Mouse (Mus musculus): ENCODE results near the gene Cep131. TPM values are rescaled to one million over a fixed set of nuclear protein-coding genes. Genes with fewer than 3 reads are reported as not detected.
A peak's percentile ranks its signal among the peaks of the same experiment; 100 is the strongest.

The Cep131 gene
- polyA plus RNA-seq, 1 experiment from 2014 or later = 20.4 TPM

- peak; percentile 67; the same call in 1 of the 2 replicates for ATAC-seq (ENCODE audit: low read depth)
- no peaks in the 10 kb centered on the region for H3K36me3 ChIP-seq (ENCODE audit: control insufficient read depth, insufficient read depth, low read length)
- H3K4me3 ChIP-seq (ENCODE audit: low read depth, low read length) = no peak overlapping the region
- WGBS = 33% methylated on average over 12 of the region's 12 CpGs
- H3K9ac ChIP-seq (replicated peaks; ENCODE audit: low read depth, low read length) = no peak overlapping the region; the same call in 1 of the 2 replicates
- no peaks in the 10 kb centered on the region for H3K9me3 ChIP-seq (ENCODE audit: control insufficient read depth, low read length)
- H3K4me1 ChIP-seq (ENCODE audit: control insufficient read depth, insufficient read depth, low read length) = peaks cover 11% of the 10 kb centered on the region
- peak overlapping the region; percentile 74 for H3K27ac ChIP-seq (ENCODE audit: low read depth, low read length)
- no peaks in the 10 kb centered on the region for H3K27me3 ChIP-seq (ENCODE audit: control insufficient read depth, insufficient read depth, low read length)
- no peak overlapping the region for H3K4me2 ChIP-seq (ENCODE audit: low read depth, low read length)
These were observed 63.8 kb downstream of the Cep131 start for GRCm38 (mm10) chr11:120022841-120023240.

GRCm38 (mm10) chr11:120022216-120022615 lies 64.4 kb downstream of the Cep131 start:
- H3K9ac ChIP-seq (replicated peaks; ENCODE audit: low read depth, low read length) = no peak overlapping the region
- 51% methylated on average over 8 of the region's 8 CpGs for WGBS
- no peaks in the 10 kb centered on the region for H3K27me3 ChIP-seq (ENCODE audit: control insufficient read depth, insufficient read depth, low read length)
- no peaks in the 10 kb centered on the region for H3K9me3 ChIP-seq (ENCODE audit: control insufficient read depth, low read length)
- peaks cover 11% of the 10 kb centered on the region for H3K4me1 ChIP-seq (ENCODE audit: control insufficient read depth, insufficient read depth, low read length)
- H3K27ac ChIP-seq (ENCODE audit: low read depth, low read length) = peak overlapping the region; percentile 74
- H3K4me2 ChIP-seq (ENCODE audit: low read depth, low read length) = no peak overlapping the region
- H3K36me3 ChIP-seq (ENCODE audit: control insufficient read depth, insufficient read depth, low read length) = no peaks in the 10 kb centered on the region
- no peak overlapping the region for H3K4me3 ChIP-seq (ENCODE audit: low read depth, low read length)
- no peak for ATAC-seq (ENCODE audit: low read depth)

- H3K9ac ChIP-seq (replicated peaks; ENCODE audit: low read depth, low read length) = no peak overlapping the region
- no peak overlapping the region for H3K27ac ChIP-seq (ENCODE audit: low read depth, low read length)
- H3K4me1 ChIP-seq (ENCODE audit: control insufficient read depth, insufficient read depth, low read length) = peaks cover 11% of the 10 kb centered on the region
- H3K27me3 ChIP-seq (ENCODE audit: control insufficient read depth, insufficient read depth, low read length) = no peaks in the 10 kb centered on the region
- no peak overlapping the region for H3K4me3 ChIP-seq (ENCODE audit: low read depth, low read length)
- H3K9me3 ChIP-seq (ENCODE audit: control insufficient read depth, low read length) = no peaks in the 10 kb centered on the region
- no peak for ATAC-seq (ENCODE audit: low read depth)
- 93% methylated on average over 16 of the region's 16 CpGs for WGBS
- H3K36me3 ChIP-seq (ENCODE audit: control insufficient read depth, insufficient read depth, low read length) = no peaks in the 10 kb centered on the region
- no peak overlapping the region for H3K4me2 ChIP-seq (ENCODE audit: low read depth, low read length)
These were observed 65.3 kb downstream of the Cep131 start for GRCm38 (mm10) chr11:120021367-120021766.

- Histone ChIP-seq H3K4me3 (ENCODE audit: low read depth, low read length) (0 out of 2 replicates have a peak overlapping the region, but pooled peaks have one; percentile 4), H3K27me3 (ENCODE audit: control insufficient read depth, insufficient read depth, low read length) (no peaks in the 10 kb centered on the region), H3K4me2 (ENCODE audit: low read depth, low read length) (no peak overlapping the region), H3K36me3 (ENCODE audit: control insufficient read depth, insufficient read depth, low read length) (peaks cover under 1% of the 10 kb centered on the region; the same call in 1 of the 2 replicates), H3K9ac (replicated peaks; ENCODE audit: low read depth, low read length) (no peak overlapping the region; the same call in 1 of the 2 replicates), H3K9me3 (ENCODE audit: control insufficient read depth, low read length) (no peaks in the 10 kb centered on the region), H3K27ac (ENCODE audit: low read depth, low read length) (no peak overlapping the region), H3K4me1 (ENCODE audit: control insufficient read depth, insufficient read depth, low read length) (peaks cover 11% of the 10 kb centered on the region)
- ATAC-seq (ENCODE audit: low read depth) = no peak
- 46% methylated on average over 23 of the region's 23 CpGs for WGBS
These were observed 66.8 kb downstream of the Cep131 start for GRCm38 (mm10) chr11:120019542-120020440.

GRCm38 (mm10) chr11:120017011-120017410 lies 69.6 kb downstream of the Cep131 start:
- no peak overlapping the region for H3K27ac ChIP-seq (ENCODE audit: low read depth, low read length)
- H3K4me2 ChIP-seq (ENCODE audit: low read depth, low read length) = no peak overlapping the region
- 79% methylated on average over 8 of the region's 8 CpGs for WGBS
- peaks cover 10% of the 10 kb centered on the region; the same call in 1 of the 2 replicates for H3K36me3 ChIP-seq (ENCODE audit: control insufficient read depth, insufficient read depth, low read length)
- no peak overlapping the region for H3K9ac ChIP-seq (replicated peaks; ENCODE audit: low read depth, low read length)
- no peaks in the 10 kb centered on the region for H3K9me3 ChIP-seq (ENCODE audit: control insufficient read depth, low read length)
- ATAC-seq (ENCODE audit: low read depth) = no peak
- H3K4me3 ChIP-seq (ENCODE audit: low read depth, low read length) = no peak overlapping the region; the same call in 1 of the 2 replicates
- H3K4me1 ChIP-seq (ENCODE audit: control insufficient read depth, insufficient read depth, low read length) = peaks cover 5% of the 10 kb centered on the region; the same call in 1 of the 2 replicates
- no peaks in the 10 kb centered on the region for H3K27me3 ChIP-seq (ENCODE audit: control insufficient read depth, insufficient read depth, low read length)

GRCm38 (mm10) chr11:120014758-120015157 lies 71.9 kb downstream of the Cep131 start:
- no peak for ATAC-seq (ENCODE audit: low read depth)
- H3K4me1 ChIP-seq (ENCODE audit: control insufficient read depth, insufficient read depth, low read length) = peaks cover 8% of the 10 kb centered on the region
- H3K9ac ChIP-seq (replicated peaks; ENCODE audit: low read depth, low read length) = no peak overlapping the region
- H3K4me2 ChIP-seq (ENCODE audit: low read depth, low read length) = no peak overlapping the region; the same call in 1 of the 2 replicates
- no peaks in the 10 kb centered on the region for H3K9me3 ChIP-seq (ENCODE audit: control insufficient read depth, low read length)
- no peak overlapping the region for H3K4me3 ChIP-seq (ENCODE audit: low read depth, low read length)
- H3K27me3 ChIP-seq (ENCODE audit: control insufficient read depth, insufficient read depth, low read length) = no peaks in the 10 kb centered on the region
- 91% methylated on average over 4 of the region's 4 CpGs for WGBS
- H3K36me3 ChIP-seq (ENCODE audit: control insufficient read depth, insufficient read depth, low read length) = peaks cover 21% of the 10 kb centered on the region
- no peak overlapping the region for H3K27ac ChIP-seq (ENCODE audit: low read depth, low read length)

MicroRNA genes within 50 kb of the gene (microRNA counts, 519-probe panel; counts per million panel counts)
- microRNA mmu-miR-338-3p (3,713 counts per million, percentile 33 among the panel's probes with 10 or more counts), microRNA mmu-miR-338-5p (not detected)

Small RNAs within 50 kb of the gene (microRNA-seq; reads per million reads assigned to microRNA genes)
- gene Gm25948 (not detected), gene Mir3065 (not detected), gene Mir338 (not detected)

Other genes with a start within 250 kb of the Cep131 start
- 92.9 and 101 TPM in 2 replicates for gene Chmp6, start 173.4 kb downstream of the Cep131 start, polyA plus RNA-seq (2014; fragmentation: Nextera tagmentation; extraction: Ambion mirVana)
- 12.6 and 13.7 TPM in 2 replicates for gene Baiap2, start 144.1 kb downstream of the Cep131 start, polyA plus RNA-seq (2014; fragmentation: Nextera tagmentation; extraction: Ambion mirVana)
- 32.2 and 37.7 TPM in 2 replicates for gene Aatk, start 39.7 kb downstream of the Cep131 start, polyA plus RNA-seq (2014; fragmentation: Nextera tagmentation; extraction: Ambion mirVana)
- 20.7 and 21.1 TPM in 2 replicates for gene Tepsin, start 11.9 kb upstream of the Cep131 start, polyA plus RNA-seq (2014; fragmentation: Nextera tagmentation; extraction: Ambion mirVana)
- gene Ndufaf8, start 12.1 kb upstream of the Cep131 start, polyA plus RNA-seq (2014; fragmentation: Nextera tagmentation; extraction: Ambion mirVana) = 49.1 and 61.5 TPM in 2 replicates
- 78.8 and 90.6 TPM in 2 replicates for gene Slc38a10, start 64.5 kb upstream of the Cep131 start, polyA plus RNA-seq (2014; fragmentation: Nextera tagmentation; extraction: Ambion mirVana)
- gene Bahcc1, start 146.1 kb upstream of the Cep131 start, polyA plus RNA-seq (2014; fragmentation: Nextera tagmentation; extraction: Ambion mirVana) = 17.0 and 20.8 TPM in 2 replicates

Data from neural tube, embryonic 14.5 days (tissue).